Comparison of ENCODE assay signal across 10 mouse cellular contexts in genomic region chr14:105803281-105803680, GRCm38 (mm10).
DNase-seq lines count a peak whose midpoint lies in the region; ATAC-seq lines count a peak whose summit lies in the region.
"Had no signal": no experiment of that assay in that cellular context is flagged by ENCODE, and none has a peak within 500 bp of the region (broad histone marks: within the 10 kb centered on the region; RNA-seq: fewer than 3 reads in every experiment).

No protein-coding gene starts in this region.

- intact Hi-C loops in heart, postnatal 10 days (cut with DNase I) = loop anchor here (5.0 kb wide), 1 partner anchor 71 kb away; no protein-coding TSS in a partner anchor

- peak overlapping the region; percentile 49 for H3K27ac ChIP-seq in heart, embryonic 13.5 days (replicated peaks)
- H3K27ac ChIP-seq in limb, embryonic 15.5 days = no peak overlapping the region

- no peak for DNase-seq in heart, postnatal 10 days
- peak; percentile 13 for DNase-seq in thymus, postnatal 4 days
- no peak for DNase-seq in thymus, postnatal 10 days (ENCODE audit: low spot score in 2 of 2)
- no peak for DNase-seq in layer of hippocampus, postnatal 25 days (ENCODE audit: extremely low spot score in 1 of 2, low spot score in 1 of 2)
- no peak for DNase-seq in urinary bladder, adult 18-20 months (ENCODE audit: low spot score in 2 of 2)
- DNase-seq: gastrocnemius, postnatal 14 days had no signal

- peak overlapping the region; percentile 44 for H3K4me3 ChIP-seq in heart, embryonic 13.5 days
- no peak overlapping the region for H3K4me3 ChIP-seq in limb, embryonic 15.5 days

- H3K36me3 ChIP-seq in heart, embryonic 13.5 days = no peaks in the 10 kb centered on the region
- no peaks in the 10 kb centered on the region for H3K36me3 ChIP-seq in limb, embryonic 15.5 days

- H3K9ac ChIP-seq in heart, embryonic 13.5 days = peak overlapping the region; percentile 64
- H3K9ac ChIP-seq in limb, embryonic 15.5 days = no peak overlapping the region

- H3K4me1 ChIP-seq in heart, embryonic 13.5 days = peaks cover 21% of the 10 kb centered on the region
- H3K4me1 ChIP-seq in limb, embryonic 15.5 days = peaks cover 12% of the 10 kb centered on the region

- ATAC-seq in heart, embryonic 13.5 days (ENCODE audit: extremely low read depth, insufficient number of reproducible peaks, low FRiP score, low TSS enrichment) = no peak
- no peak for ATAC-seq in limb, embryonic 15.5 days (ENCODE audit: insufficient number of reproducible peaks, low FRiP score, low TSS enrichment, low read depth)
- no peak for ATAC-seq in cerebellum, adult (ENCODE audit: insufficient number of reproducible peaks, low FRiP score, low TSS enrichment)
- ATAC-seq: CD4-positive, CD25-positive, alpha-beta regulatory T cell, adult 4 months had no signal

- H3K9me3 ChIP-seq in heart, embryonic 13.5 days = no peaks in the 10 kb centered on the region
- no peaks in the 10 kb centered on the region for H3K9me3 ChIP-seq in limb, embryonic 15.5 days

- WGBS in heart, embryonic 13.5 days = 20% methylated on average over 7 of the region's 7 CpGs
- 25% methylated on average over 7 of the region's 7 CpGs for WGBS in limb, embryonic 15.5 days

- H3K4me2 ChIP-seq in heart, embryonic 13.5 days = peak overlapping the region; percentile 71
- peak overlapping the region; percentile 39 for H3K4me2 ChIP-seq in limb, embryonic 15.5 days

- H3K27me3 ChIP-seq in heart, embryonic 13.5 days (replicated peaks) = no peaks in the 10 kb centered on the region
- H3K27me3 ChIP-seq in limb, embryonic 15.5 days = no peaks in the 10 kb centered on the region
